Mouse (Mus musculus) G1E (cell line): ENCODE data around the gene Exoc3l2.

Source experiments
- CTCF ChIP-seq: IDR thresholded peaks from 2 replicates; pipeline ENCODE4 v1.5.1; 2012; ENCODE audit warnings: low read depth, low read length, inconsistent platforms, mixed read lengths
- GATA1 ChIP-seq: IDR thresholded peaks from 2 replicates; pipeline ENCODE4 v1.6.1; 2012; ENCODE audit warnings: borderline replicate concordance, low read length, inconsistent platforms, mixed read lengths
- GATA2 ChIP-seq: IDR thresholded peaks from 2 replicates; pipeline ENCODE4 v1.6.1; 2012; ENCODE audit warnings: low read depth, low read length, inconsistent platforms, borderline replicate concordance
- POLR2AphosphoS5 ChIP-seq: IDR thresholded peaks from 2 replicates; pipeline ENCODE4 v1.6.1; 2012; ENCODE audit warnings: low read depth, low read length, inconsistent platforms; ENCODE audit not compliant: insufficient replicate concordance

- TF ChIP-seq POLR2AphosphoS5 = no peak
- TF ChIP-seq GATA2 = no peak
- no peak for TF ChIP-seq CTCF
- TF ChIP-seq GATA1 = no peak
Measured at GRCm38 (mm10) chr7:19509786-19510185, 46.7 kb downstream of the Exoc3l2 start.
